Mouse (Mus musculus) cerebellum, adult 2 months (tissue): ENCODE measurements around the gene Fgfr2.

Experiments
- CTCF ChIP-seq: fragments of 200-500 bp; IDR thresholded peaks from 2 replicates; pipeline ENCODE4 v1.5.1; 2011; ENCODE audit warnings: low read depth, mild to moderate bottlenecking, control low read depth, low read length, moderate library complexity, borderline replicate concordance; ENCODE audit not compliant: insufficient read depth
- POLR2A ChIP-seq: fragments of 200-500 bp; IDR thresholded peaks from 2 replicates; pipeline ENCODE4 v1.6.1; 2011; ENCODE audit warnings: low read length, control low read depth, borderline replicate concordance; ENCODE audit not compliant: insufficient read depth

GRCm38 (mm10) chr7:130768151-130768550 lies 2355.0 kb downstream of the Fgfr2 start:
- TF ChIP-seq POLR2A = no peak
- TF ChIP-seq CTCF = no peak
